Mouse (Mus musculus) liver, adult (tissue): ENCODE results near the gene Pgm1.

ENCODE experiments used
- GATA4 ChIP-seq: IDR thresholded peaks from 2 replicates; pipeline ENCODE4 v1.6.1; 2014; ENCODE audit warnings: mild to moderate bottlenecking, low read length; ENCODE audit not compliant: insufficient replicate concordance

Gene Pgm1

GRCm38 (mm10) chr4:99929149-99929612, at the start of gene Pgm1:
Pgm1 (plus strand) TSS chr4:99929414.
- no peak for TF ChIP-seq GATA4

- TF ChIP-seq GATA4 = no peak
These were observed 47.3 kb upstream of the Pgm1 start for GRCm38 (mm10) chr4:99881882-99882281.

- TF ChIP-seq GATA4 = no peak
These were observed 46.8 kb upstream of the Pgm1 start for GRCm38 (mm10) chr4:99882405-99882804.

GRCm38 (mm10) chr4:99913894-99914451, 15.2 kb upstream of the Pgm1 start:
- TF ChIP-seq GATA4 = no peak

GRCm38 (mm10) chr4:99926380-99926779, 2.8 kb upstream of the Pgm1 start:
- TF ChIP-seq GATA4 = no peak

GRCm38 (mm10) chr4:99928521-99928920, 693 bp upstream of the Pgm1 start:
- TF ChIP-seq GATA4 = no peak

- no peak for TF ChIP-seq GATA4
These were observed 651 bp downstream of the Pgm1 start, which contains the start of gene Itgb3bp for GRCm38 (mm10) chr4:99929613-99930517. Itgb3bp (minus strand) TSS chr4:99929813.

- TF ChIP-seq GATA4 = no peak
These were observed 1.5 kb downstream of the Pgm1 start for GRCm38 (mm10) chr4:99930518-99931239.

GRCm38 (mm10) chr4:99931240-99931580, 2.0 kb downstream of the Pgm1 start:
- TF ChIP-seq GATA4 = no peak

- TF ChIP-seq GATA4 = no peak
These were observed 2.6 kb downstream of the Pgm1 start for GRCm38 (mm10) chr4:99931807-99932206.

GRCm38 (mm10) chr4:99934859-99935258, 5.6 kb downstream of the Pgm1 start:
- TF ChIP-seq GATA4 = no peak

GRCm38 (mm10) chr4:99936278-99936677, 7.1 kb downstream of the Pgm1 start:
- no peak for TF ChIP-seq GATA4

GRCm38 (mm10) chr4:99939711-99940505, 10.7 kb downstream of the Pgm1 start:
- TF ChIP-seq GATA4 = no peak

- no peak for TF ChIP-seq GATA4
These were observed 12.6 kb downstream of the Pgm1 start for GRCm38 (mm10) chr4:99941655-99942414.
